Mouse (Mus musculus): ENCODE measurements around the gene Rrnad1. TPM values are rescaled to one million over a fixed set of nuclear protein-coding genes. Genes with fewer than 3 reads are reported as not detected.
A peak's percentile ranks its signal among the peaks of the same experiment; 100 is the strongest.

Rrnad1 gene
- polyA plus RNA-seq, 1 experiment from 2014 or later = 15.8 TPM

GRCm38 (mm10) chr3:87970939-87971488, 40.5 kb upstream of the Rrnad1 start, which contains the start of gene Nes:
Gene Nes, plus strand, starts transcription at chr3:87971078.
- Histone ChIP-seq H3K4me3 (replicated peaks; ENCODE audit: low read length) (peak within 1 kb of the TSS; percentile 47), H3K9ac (peak within 1 kb of the TSS; percentile 69), H3K4me2 (replicated peaks) (peak within 1 kb of the TSS; percentile 78), H3K9me3 (ENCODE audit: control insufficient read depth, low read length) (no peaks in the 10 kb centered on the region), H3K27me3 (ENCODE audit: control insufficient read depth, insufficient read depth, low read length) (no peaks in the 10 kb centered on the region), H3K27ac (peak within 1 kb of the TSS; percentile 44), H3K4me1 (replicated peaks; ENCODE audit: control insufficient read depth, insufficient read depth, low read length) (peaks cover 27% of the 10 kb centered on the region; the same call in 1 of the 2 replicates), H3K36me3 (replicated peaks; ENCODE audit: control insufficient read depth, insufficient read depth) (peaks cover 5% of the 10 kb centered on the region; the same call in 1 of the 2 replicates)
- peak; percentile 44 for ATAC-seq (ENCODE audit: low FRiP score)
- WGBS = 0% methylated on average over 44 of the region's 44 CpGs
- peak; percentile 82 for DNase-seq (ENCODE audit: low spot score)

DNA sequence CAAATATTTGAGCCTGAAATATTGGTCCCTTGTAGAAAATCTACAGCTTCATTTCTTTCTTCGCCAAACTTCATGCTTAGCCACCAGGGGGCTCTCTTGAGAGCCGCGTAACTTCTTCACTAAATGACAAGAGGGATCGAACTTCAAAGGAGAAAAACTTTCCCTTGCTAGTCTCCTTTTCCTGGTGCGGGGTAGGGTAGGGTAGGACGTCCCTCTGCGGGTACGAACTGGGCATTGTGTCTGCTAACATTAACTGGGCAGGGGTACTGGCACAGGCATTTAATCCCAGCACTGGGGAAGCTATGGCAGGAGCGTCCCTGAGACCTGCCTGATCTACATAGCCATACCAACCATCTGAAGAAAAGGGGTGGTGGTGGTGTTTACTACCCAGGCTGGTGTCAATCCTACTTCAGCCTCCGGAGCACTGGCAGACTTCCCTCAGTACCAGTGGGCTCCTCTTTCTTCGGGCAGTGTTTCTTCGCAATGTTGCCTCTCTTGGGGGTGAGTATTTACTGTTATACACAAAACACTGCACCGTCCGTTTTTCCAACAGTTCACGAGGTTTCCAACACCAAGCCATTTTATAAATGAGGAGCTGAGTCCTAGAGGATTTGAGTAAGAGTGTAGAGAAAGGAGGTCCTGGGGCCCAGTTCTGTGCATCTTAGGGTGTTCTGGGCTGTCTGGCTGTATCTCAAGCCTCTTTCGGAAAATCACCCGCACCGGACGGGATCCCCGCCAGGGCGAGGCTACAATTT, 39.8 kb upstream of the Rrnad1 start:
- Histone ChIP-seq H3K9me3 (ENCODE audit: control insufficient read depth, low read length) (no peaks in the 10 kb centered on the region), H3K27ac (no peak overlapping the region), H3K4me3 (replicated peaks; ENCODE audit: low read length) (peak overlapping the region; percentile 47), H3K27me3 (ENCODE audit: control insufficient read depth, insufficient read depth, low read length) (no peaks in the 10 kb centered on the region), H3K36me3 (replicated peaks; ENCODE audit: control insufficient read depth, insufficient read depth) (no peaks in the 10 kb centered on the region), H3K4me2 (replicated peaks) (peak overlapping the region; percentile 78), H3K9ac (no peak overlapping the region), H3K4me1 (replicated peaks; ENCODE audit: control insufficient read depth, insufficient read depth, low read length) (peaks cover 27% of the 10 kb centered on the region; the same call in 1 of the 2 replicates)
- ATAC-seq (ENCODE audit: low FRiP score) (no peak), DNase-seq (ENCODE audit: low spot score) (peak; percentile 79)
- under 1% methylated on average over 21 of the region's 21 CpGs for WGBS

- no peaks in the 10 kb centered on the region for H3K9me3 ChIP-seq (ENCODE audit: control insufficient read depth, low read length)
- 0 out of 2 replicates have a peak, but pooled peaks cover 3% of the 10 kb centered on the region for H3K4me1 ChIP-seq (replicated peaks; ENCODE audit: control insufficient read depth, insufficient read depth, low read length)
- H3K27ac ChIP-seq = peak overlapping the region; percentile 84
- ATAC-seq (ENCODE audit: low FRiP score) (peak; percentile 98), DNase-seq (ENCODE audit: low spot score) (peak; percentile 91)
- peak overlapping the region; percentile 68 for H3K4me2 ChIP-seq (replicated peaks)
- H3K9ac ChIP-seq = peak overlapping the region; percentile 62
- H3K36me3 ChIP-seq (replicated peaks; ENCODE audit: control insufficient read depth, insufficient read depth) = no peaks in the 10 kb centered on the region
- no peaks in the 10 kb centered on the region for H3K27me3 ChIP-seq (ENCODE audit: control insufficient read depth, insufficient read depth, low read length)
- under 1% methylated on average over 27 of the region's 27 CpGs for WGBS
- peak overlapping the region; percentile 35 for H3K4me3 ChIP-seq (replicated peaks; ENCODE audit: low read length)
Measured at GRCm38 (mm10) chr3:87960586-87961191, 30.2 kb upstream of the Rrnad1 start.

DNA sequence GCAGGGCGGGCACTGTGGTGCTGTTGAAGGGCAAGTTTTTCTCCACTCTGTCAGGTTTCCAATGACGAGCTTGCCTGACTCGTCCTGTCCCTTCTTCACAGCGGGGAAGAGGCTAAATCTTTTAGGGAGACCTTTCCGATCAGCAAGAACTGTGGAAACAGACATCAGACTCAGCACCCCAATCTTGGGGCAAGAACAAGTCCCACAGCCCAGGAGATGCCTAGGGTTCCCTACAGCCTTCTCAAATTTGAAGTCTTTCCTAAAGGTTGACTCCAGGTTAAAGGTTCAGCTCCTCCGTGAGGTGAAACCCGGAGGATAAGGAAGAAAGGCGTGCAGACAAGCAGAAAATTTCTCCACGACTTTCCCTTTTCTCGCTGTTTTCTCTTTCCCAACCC, 29.7 kb upstream of the Rrnad1 start:
- WGBS = 3% methylated on average over 10 of the region's 10 CpGs
- Histone ChIP-seq H3K9me3 (ENCODE audit: control insufficient read depth, low read length) (no peaks in the 10 kb centered on the region), H3K27ac (peak overlapping the region; percentile 84), H3K4me3 (replicated peaks; ENCODE audit: low read length) (peak overlapping the region; percentile 35), H3K27me3 (ENCODE audit: control insufficient read depth, insufficient read depth, low read length) (no peaks in the 10 kb centered on the region), H3K36me3 (replicated peaks; ENCODE audit: control insufficient read depth, insufficient read depth) (no peaks in the 10 kb centered on the region), H3K4me1 (replicated peaks; ENCODE audit: control insufficient read depth, insufficient read depth, low read length) (0 out of 2 replicates have a peak, but pooled peaks cover 3% of the 10 kb centered on the region), H3K4me2 (replicated peaks) (peak overlapping the region; percentile 68), H3K9ac (peak overlapping the region; percentile 62)
- no peak for DNase-seq (ENCODE audit: low spot score)
- no peak for ATAC-seq (ENCODE audit: low FRiP score)

- no peaks in the 10 kb centered on the region for H3K36me3 ChIP-seq (replicated peaks; ENCODE audit: control insufficient read depth, insufficient read depth)
- H3K9ac ChIP-seq = no peak overlapping the region
- DNase-seq (ENCODE audit: low spot score) (no peak), ATAC-seq (ENCODE audit: low FRiP score) (no peak)
- H3K4me3 ChIP-seq (replicated peaks; ENCODE audit: low read length) = no peak overlapping the region
- H3K9me3 ChIP-seq (ENCODE audit: control insufficient read depth, low read length) = no peaks in the 10 kb centered on the region
- no peak overlapping the region for H3K4me2 ChIP-seq (replicated peaks)
- 0 out of 2 replicates have a peak, but pooled peaks cover 3% of the 10 kb centered on the region for H3K4me1 ChIP-seq (replicated peaks; ENCODE audit: control insufficient read depth, insufficient read depth, low read length)
- 35% methylated on average over 7 of the region's 7 CpGs for WGBS
- no peaks in the 10 kb centered on the region for H3K27me3 ChIP-seq (ENCODE audit: control insufficient read depth, insufficient read depth, low read length)
- H3K27ac ChIP-seq = no peak overlapping the region
Measured at GRCm38 (mm10) chr3:87959371-87959770, 28.9 kb upstream of the Rrnad1 start.

DNA sequence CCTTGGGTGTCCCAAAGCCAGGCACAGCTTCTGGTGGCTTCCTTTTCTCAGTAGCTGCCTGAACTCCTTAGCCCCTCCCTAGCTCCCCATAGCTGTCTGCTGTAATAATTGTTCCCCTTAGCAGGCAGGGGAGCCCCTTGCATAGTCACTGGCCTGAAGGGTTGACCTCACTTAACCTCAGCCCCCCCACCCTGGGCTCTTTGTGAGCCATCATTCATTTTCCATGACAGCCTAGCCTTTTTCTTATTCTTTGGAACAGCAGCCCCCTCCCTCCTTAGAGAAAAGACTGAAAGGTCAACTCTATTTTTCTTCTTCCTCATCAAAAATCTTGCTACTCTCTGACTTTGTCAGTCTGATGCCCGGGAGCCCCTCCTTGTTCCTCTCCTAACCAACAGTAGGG, 28.4 kb upstream of the Rrnad1 start:
- Histone ChIP-seq H3K27ac (no peak overlapping the region), H3K9me3 (ENCODE audit: control insufficient read depth, low read length) (no peaks in the 10 kb centered on the region), H3K36me3 (replicated peaks; ENCODE audit: control insufficient read depth, insufficient read depth) (no peaks in the 10 kb centered on the region), H3K4me2 (replicated peaks) (no peak overlapping the region), H3K9ac (no peak overlapping the region), H3K27me3 (ENCODE audit: control insufficient read depth, insufficient read depth, low read length) (no peaks in the 10 kb centered on the region), H3K4me1 (replicated peaks; ENCODE audit: control insufficient read depth, insufficient read depth, low read length) (0 out of 2 replicates have a peak, but pooled peaks cover 3% of the 10 kb centered on the region), H3K4me3 (replicated peaks; ENCODE audit: low read length) (no peak overlapping the region)
- WGBS = 8% methylated on average over 1 of the region's 1 CpGs
- ATAC-seq (ENCODE audit: low FRiP score) = no peak
- no peak for DNase-seq (ENCODE audit: low spot score)

DNA sequence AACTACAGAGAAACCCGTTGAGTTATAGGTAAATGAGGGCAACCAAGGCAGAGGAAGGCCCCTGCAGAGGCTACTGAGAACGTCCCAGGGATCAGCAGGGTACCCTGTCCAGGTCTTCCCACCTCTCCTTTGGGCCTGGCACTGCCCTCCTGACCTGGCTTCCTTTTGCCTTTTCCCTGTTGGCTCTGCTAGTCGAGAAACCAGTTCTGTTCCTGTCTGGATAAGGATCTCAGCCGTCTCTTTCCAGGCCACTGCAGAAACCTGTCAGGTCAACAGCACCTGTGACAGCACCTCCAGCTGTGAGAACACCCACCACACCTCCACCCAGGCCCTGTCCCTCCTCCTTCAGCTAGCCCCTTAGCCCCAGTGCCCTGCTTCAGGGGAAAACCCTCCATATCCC, 28.0 kb upstream of the Rrnad1 start:
- 6% methylated on average over 4 of the region's 4 CpGs for WGBS
- no peak overlapping the region for H3K9ac ChIP-seq
- DNase-seq (ENCODE audit: low spot score) (no peak), ATAC-seq (ENCODE audit: low FRiP score) (no peak)
- 0 out of 2 replicates have a peak, but pooled peaks cover 3% of the 10 kb centered on the region for H3K4me1 ChIP-seq (replicated peaks; ENCODE audit: control insufficient read depth, insufficient read depth, low read length)
- no peaks in the 10 kb centered on the region for H3K9me3 ChIP-seq (ENCODE audit: control insufficient read depth, low read length)
- H3K27ac ChIP-seq = no peak overlapping the region
- no peaks in the 10 kb centered on the region for H3K36me3 ChIP-seq (replicated peaks; ENCODE audit: control insufficient read depth, insufficient read depth)
- H3K4me2 ChIP-seq (replicated peaks) = no peak overlapping the region
- no peaks in the 10 kb centered on the region for H3K27me3 ChIP-seq (ENCODE audit: control insufficient read depth, insufficient read depth, low read length)
- no peak overlapping the region for H3K4me3 ChIP-seq (replicated peaks; ENCODE audit: low read length)

DNA sequence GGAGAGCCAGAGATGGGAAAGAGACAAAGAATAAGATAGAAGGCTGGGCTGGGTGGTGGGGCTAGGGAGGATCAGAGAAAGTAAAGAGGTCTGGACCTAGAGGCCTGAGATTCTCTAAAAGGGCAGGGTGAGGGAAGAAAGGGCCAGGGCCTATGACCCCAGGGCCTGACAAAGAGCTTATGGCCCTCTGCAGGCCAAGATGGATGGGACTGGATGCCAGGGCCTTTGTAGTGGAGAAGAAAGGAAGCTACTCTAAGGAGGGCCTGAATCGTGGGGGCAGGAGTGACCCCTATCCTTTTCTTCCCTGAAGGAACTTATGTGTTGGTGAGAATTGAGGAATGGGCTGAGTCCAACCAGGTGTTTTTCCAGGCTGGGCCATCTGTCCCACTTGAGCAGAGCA, 27.5 kb upstream of the Rrnad1 start:
- Histone ChIP-seq H3K36me3 (replicated peaks; ENCODE audit: control insufficient read depth, insufficient read depth) (no peaks in the 10 kb centered on the region), H3K4me2 (replicated peaks) (no peak overlapping the region), H3K9ac (no peak overlapping the region), H3K27me3 (ENCODE audit: control insufficient read depth, insufficient read depth, low read length) (no peaks in the 10 kb centered on the region), H3K4me1 (replicated peaks; ENCODE audit: control insufficient read depth, insufficient read depth, low read length) (0 out of 2 replicates have a peak, but pooled peaks cover 3% of the 10 kb centered on the region), H3K4me3 (replicated peaks; ENCODE audit: low read length) (no peak overlapping the region), H3K9me3 (ENCODE audit: control insufficient read depth, low read length) (no peaks in the 10 kb centered on the region), H3K27ac (no peak overlapping the region)
- DNase-seq (ENCODE audit: low spot score) (no peak), ATAC-seq (ENCODE audit: low FRiP score) (no peak)
- 5% methylated on average over 1 of the region's 1 CpGs for WGBS

- H3K9me3 ChIP-seq (ENCODE audit: control insufficient read depth, low read length) = no peaks in the 10 kb centered on the region
- peak overlapping the region; percentile 18 for H3K4me3 ChIP-seq (replicated peaks; ENCODE audit: low read length)
- peak; percentile 25; the same call in 1 of the 2 replicates for ATAC-seq (ENCODE audit: low FRiP score)
- H3K4me1 ChIP-seq (replicated peaks; ENCODE audit: control insufficient read depth, insufficient read depth, low read length) = peaks cover 38% of the 10 kb centered on the region
- no peaks in the 10 kb centered on the region for H3K27me3 ChIP-seq (ENCODE audit: control insufficient read depth, insufficient read depth, low read length)
- H3K4me2 ChIP-seq (replicated peaks) = peak overlapping the region; percentile 45
- DNase-seq (ENCODE audit: low spot score) = peak; percentile 46
- peak overlapping the region; percentile 29; the same call in 1 of the 2 replicates for H3K9ac ChIP-seq
- 4% methylated on average over 5 of the region's 5 CpGs for WGBS
- no peaks in the 10 kb centered on the region for H3K36me3 ChIP-seq (replicated peaks; ENCODE audit: control insufficient read depth, insufficient read depth)
- peak overlapping the region; percentile 55; the same call in 1 of the 2 replicates for H3K27ac ChIP-seq
Measured at GRCm38 (mm10) chr3:87952440-87952839, 21.9 kb upstream of the Rrnad1 start.

Data from hindbrain, embryonic 14.5 days (tissue).